Mouse (Mus musculus): Measurements from ENCODE around the gene Golga3. TPM values are rescaled to one million over a fixed set of nuclear protein-coding genes. Genes with fewer than 3 reads are reported as not detected.

Gene Golga3
- polyA plus RNA-seq, 1 experiment: 24.7 TPM

DNA sequence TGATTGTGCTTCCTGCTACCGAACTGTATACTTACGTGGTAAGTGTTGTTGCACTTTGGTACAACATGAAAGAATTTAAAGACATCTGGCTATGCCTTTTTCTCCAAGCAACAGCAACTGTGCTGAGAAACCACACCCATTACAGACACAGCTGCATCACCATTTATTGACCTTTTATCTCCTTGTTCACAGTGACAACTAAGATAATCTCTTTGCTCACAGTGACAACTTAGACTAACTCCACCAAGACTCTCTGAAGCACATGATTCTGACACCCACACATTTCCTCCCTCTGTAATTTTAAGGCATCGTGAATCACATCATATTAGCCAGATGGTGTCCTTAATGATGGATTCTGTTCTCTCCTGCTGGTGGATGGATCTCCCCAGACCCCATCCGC lies 97.6 kb downstream of the Golga3 start:
- Histone ChIP-seq H3K27ac (ENCODE audit: insufficient read depth, low read depth, low read length) (no peak overlapping the region), H3K4me1 (ENCODE audit: control insufficient read depth, insufficient read depth, low read length) (no peaks in the 10 kb centered on the region), H3K4me3 (ENCODE audit: insufficient read depth, low read length) (no peak overlapping the region)
- no peak for TF ChIP-seq CTCF (IDR thresholded peaks at IDR 0.05; ENCODE audit: low read depth, low read length)
- no peak for TF ChIP-seq POLR2A (IDR thresholded peaks at IDR 0.05; ENCODE audit: borderline replicate concordance, low read depth, low read length)

DNA sequence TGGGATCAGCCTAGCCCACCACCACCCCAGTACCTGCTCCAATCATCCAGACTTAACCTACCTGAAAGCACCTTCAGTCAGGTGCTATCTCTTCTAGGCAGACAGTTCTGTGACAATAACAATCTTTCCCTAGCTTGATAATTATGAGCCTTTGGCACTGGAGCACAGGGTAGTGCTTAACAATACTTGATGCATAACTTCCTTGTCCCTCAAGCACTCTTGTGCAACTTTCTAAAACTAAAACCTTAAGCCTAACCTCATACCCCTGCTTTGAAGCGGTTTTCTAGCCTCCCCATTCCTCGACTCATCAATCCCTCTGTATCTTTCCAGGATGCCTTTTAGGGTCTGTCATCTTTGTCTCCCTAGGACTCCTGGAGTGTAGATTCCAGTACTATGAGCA lies 98.3 kb downstream of the Golga3 start:
- no peak overlapping the region for H3K27ac ChIP-seq (ENCODE audit: insufficient read depth, low read depth, low read length)
- TF ChIP-seq POLR2A (IDR thresholded peaks at IDR 0.05; ENCODE audit: borderline replicate concordance, low read depth, low read length) (no peak), CTCF (IDR thresholded peaks at IDR 0.05; ENCODE audit: low read depth, low read length) (no peak)
- no peak overlapping the region for H3K4me3 ChIP-seq (ENCODE audit: insufficient read depth, low read length)
- H3K4me1 ChIP-seq (ENCODE audit: control insufficient read depth, insufficient read depth, low read length): no peaks in the 10 kb centered on the region

Other genes starting within 250 kb of the Golga3 start
- 13.6 and 20.8 TPM in 2 replicates for gene Zfp932, start 180.2 kb upstream of the Golga3 start, polyA plus RNA-seq (2012; ENCODE audit: insufficient read depth, insufficient read length, missing spikeins)
- 5.3 and 8.8 TPM in 2 replicates for gene Gm17655, start 104.2 kb upstream of the Golga3 start, polyA plus RNA-seq (2012; ENCODE audit: insufficient read depth, insufficient read length, missing spikeins)
- 0.61 and 0.79 TPM in 2 replicates for gene Gm35315, start 82.3 kb upstream of the Golga3 start, polyA plus RNA-seq (2012; ENCODE audit: insufficient read depth, insufficient read length, missing spikeins)
- gene Plcxd1, start 76.7 kb upstream of the Golga3 start, polyA plus RNA-seq (2012; ENCODE audit: insufficient read depth, insufficient read length, missing spikeins): not detected in 2 replicates
- 26.0 and 29.1 TPM in 2 replicates for gene Gtpbp6, start 68.5 kb upstream of the Golga3 start, polyA plus RNA-seq (2012; ENCODE audit: insufficient read depth, insufficient read length, missing spikeins)
- 3.1 and 4.5 TPM in 2 replicates for gene Zfp605, start 66.6 kb upstream of the Golga3 start, polyA plus RNA-seq (2012; ENCODE audit: insufficient read depth, insufficient read length, missing spikeins)
- gene Chfr, start 40.9 kb upstream of the Golga3 start, polyA plus RNA-seq (2012; ENCODE audit: insufficient read depth, insufficient read length, missing spikeins): 42.3 and 42.5 TPM in 2 replicates
- 29.5 and 36.6 TPM in 2 replicates for gene Ankle2, start 54.3 kb downstream of the Golga3 start, polyA plus RNA-seq (2012; ENCODE audit: insufficient read depth, insufficient read length, missing spikeins)
- gene Pgam5, start 93.2 kb downstream of the Golga3 start, polyA plus RNA-seq (2012; ENCODE audit: insufficient read depth, insufficient read length, missing spikeins): 15.2 and 16.4 TPM in 2 replicates
- 3.3 and 3.4 TPM in 2 replicates for gene Pxmp2, start 109.5 kb downstream of the Golga3 start, polyA plus RNA-seq (2012; ENCODE audit: insufficient read depth, insufficient read length, missing spikeins)
- gene Pole, start 109.6 kb downstream of the Golga3 start, polyA plus RNA-seq (2012; ENCODE audit: insufficient read depth, insufficient read length, missing spikeins): 9.2 and 12.1 TPM in 2 replicates
- not detected in 2 replicates for gene P2rx2, start 166.5 kb downstream of the Golga3 start, polyA plus RNA-seq (2012; ENCODE audit: insufficient read depth, insufficient read length, missing spikeins)
- gene Lrcol1, start 168.0 kb downstream of the Golga3 start, polyA plus RNA-seq (2012; ENCODE audit: insufficient read depth, insufficient read length, missing spikeins): not detected in 2 replicates